Mouse (Mus musculus) CH12.LX (cell line): ENCODE measurements at regions not wholly inside any gene's neighbourhood (a gene's known extent, or its start where the extent isn't known, plus 50 kb on each side); places are given as distances from the start of the nearest gene placed in this dataset.

ENCODE experiments used
- DNase-seq: peaks from one replicate; pipeline ENCODE4 v3.0.0-alpha.2; 2013; ENCODE audit errors: extremely low read depth
- H3K27ac ChIP-seq: 2 replicates; pipeline ENCODE4 v1.5.1; 2012; ENCODE audit warnings: low read depth, mild to moderate bottlenecking, control low read depth, moderate library complexity; ENCODE audit not compliant: insufficient read depth
- H3K27me3 ChIP-seq: replicated peaks from 2 replicates; pipeline ENCODE3; 2012; ENCODE audit warnings: inconsistent platforms
- H3K36me3 ChIP-seq, 2 experiments: replicated peaks in 1 of 2; 2 replicates each; pipeline versions ENCODE3 to v1.6.1; 2012; ENCODE audit warnings: inconsistent platforms in 1 of 2, low read length in 1 of 2, mild to moderate bottlenecking in 1 of 2, mixed read lengths in 1 of 2, moderate library complexity in 1 of 2; ENCODE audit not compliant: control insufficient read depth in 1 of 2, insufficient read depth in 1 of 2
- H3K4me1 ChIP-seq, 2 experiments: 2 replicates each; pipeline ENCODE4 v1.6.1; 2012; ENCODE audit warnings: inconsistent platforms in 1 of 2, moderate library complexity in 1 of 2; ENCODE audit not compliant: insufficient read depth in 2 of 2, control insufficient read depth in 1 of 2
- H3K4me2 ChIP-seq: 2 replicates; pipeline ENCODE4 v1.6.1; 2012; ENCODE audit warnings: low read depth, mild to moderate bottlenecking, control low read depth; ENCODE audit not compliant: poor library complexity, insufficient read depth, severe bottlenecking
- H3K4me3 ChIP-seq, 3 experiments: fragments of 150-350 bp in 1 of 3; sonication (generic) in 1 of 3; replicated peaks in 1 of 3; 2 replicates each; pipeline versions ENCODE3 to v1.5.1; 2011 to 2012; ENCODE audit warnings: low read depth in 2 of 3, low read length in 2 of 3, mild to moderate bottlenecking in 2 of 3, moderate library complexity in 2 of 3, control low read depth in 1 of 3, improper control_type of control experiment in 1 of 3, inconsistent platforms in 1 of 3, mixed read lengths in 1 of 3; ENCODE audit not compliant: poor library complexity in 1 of 3
- H3K79me2 ChIP-seq: replicated peaks from 2 replicates; pipeline ENCODE4 v1.6.1; 2012; ENCODE audit warnings: mild to moderate bottlenecking, moderate library complexity; ENCODE audit not compliant: control insufficient read depth, poor library complexity, insufficient read depth, severe bottlenecking; ENCODE audit errors: extremely low read depth
- H3K9ac ChIP-seq: 2 replicates; pipeline ENCODE4 v1.6.1; 2012; ENCODE audit warnings: low read depth, mild to moderate bottlenecking, control low read depth, moderate library complexity; ENCODE audit not compliant: insufficient read depth
- H3K9me3 ChIP-seq: replicated peaks from 2 replicates; pipeline ENCODE3; 2012; ENCODE audit warnings: low read length, inconsistent platforms, mixed read lengths
- BHLHE40 ChIP-seq: IDR thresholded peaks from 2 replicates; pipeline ENCODE4 v1.6.1; 2011; ENCODE audit warnings: mild to moderate bottlenecking, low read depth, low read length, improper control_type of control experiment
- E2F4 ChIP-seq: IDR thresholded peaks from 2 replicates; pipeline ENCODE4 v1.6.1; 2011; ENCODE audit warnings: low read depth, low read length, improper control_type of control experiment; ENCODE audit not compliant: insufficient replicate concordance
- ETS1 ChIP-seq: conservative IDR thresholded peaks from 2 replicates; pipeline ENCODE4 v1.6.1; 2012; ENCODE audit warnings: low read depth, mild to moderate bottlenecking, inconsistent platforms, low read length, improper control_type of control experiment, moderate library complexity
- HCFC1 ChIP-seq: IDR thresholded peaks from 2 replicates; pipeline ENCODE4 v1.6.1; 2012; ENCODE audit warnings: low read depth, mild to moderate bottlenecking, inconsistent platforms, low read length, improper control_type of control experiment
- IRF4 ChIP-seq: IDR thresholded peaks from 2 replicates; pipeline ENCODE4 v1.6.1; 2014; ENCODE audit warnings: low read depth, mild to moderate bottlenecking, inconsistent platforms, low read length, improper control_type of control experiment
- JUN ChIP-seq: IDR thresholded peaks from 2 replicates; pipeline ENCODE4 v1.6.1; 2011; ENCODE audit warnings: low read depth, mild to moderate bottlenecking, low read length, improper control_type of control experiment, moderate library complexity; ENCODE audit not compliant: insufficient read depth
- KAT2A ChIP-seq: IDR thresholded peaks from 2 replicates; pipeline ENCODE4 v1.6.1; 2012; ENCODE audit warnings: low read length, improper control_type of control experiment, inconsistent platforms; ENCODE audit not compliant: insufficient replicate concordance
- MAZ ChIP-seq: IDR thresholded peaks from 2 replicates; pipeline ENCODE4 v1.6.1; 2012; ENCODE audit warnings: low read depth, mild to moderate bottlenecking, inconsistent platforms, low read length, improper control_type of control experiment, moderate library complexity
- MEF2A ChIP-seq: IDR thresholded peaks from 2 replicates; pipeline ENCODE4 v1.6.1; 2014; ENCODE audit warnings: low read depth, mild to moderate bottlenecking, inconsistent platforms, low read length, improper control_type of control experiment, borderline replicate concordance
- MXI1 ChIP-seq: IDR thresholded peaks from 2 replicates; pipeline ENCODE4 v1.6.1; 2011; ENCODE audit warnings: mild to moderate bottlenecking, low read depth, low read length, improper control_type of control experiment
- NRF1 ChIP-seq: IDR thresholded peaks from 2 replicates; pipeline ENCODE4 v1.6.1; 2014; ENCODE audit warnings: low read depth, mild to moderate bottlenecking, inconsistent platforms, low read length, improper control_type of control experiment, moderate library complexity
- PAX5 ChIP-seq: IDR thresholded peaks from 2 replicates; pipeline ENCODE4 v1.6.1; 2012; ENCODE audit warnings: low read length, inconsistent platforms, mixed read lengths
- RAD21 ChIP-seq: IDR thresholded peaks from 2 replicates; pipeline ENCODE4 v1.6.1; 2011; ENCODE audit warnings: low read depth, mild to moderate bottlenecking, low read length, improper control_type of control experiment, moderate library complexity
- SIN3A ChIP-seq: IDR thresholded peaks from 2 replicates; pipeline ENCODE4 v1.6.1; 2012; ENCODE audit warnings: low read length, improper control_type of control experiment, inconsistent platforms
- TBP ChIP-seq: conservative IDR thresholded peaks from 2 replicates; pipeline ENCODE4 v1.6.1; 2011; ENCODE audit warnings: low read depth, low read length, improper control_type of control experiment
- TCF12 ChIP-seq: IDR thresholded peaks from 2 replicates; pipeline ENCODE4 v1.6.1; 2014; ENCODE audit warnings: low read depth, mild to moderate bottlenecking, inconsistent platforms, low read length, improper control_type of control experiment
- UBTF ChIP-seq: IDR thresholded peaks from 2 replicates; pipeline ENCODE4 v1.6.1; 2012; ENCODE audit warnings: low read depth, mild to moderate bottlenecking, inconsistent platforms, low read length, improper control_type of control experiment, moderate library complexity
- USF1 ChIP-seq: IDR thresholded peaks from 2 replicates; pipeline ENCODE4 v1.6.1; 2014; ENCODE audit warnings: low read depth, mild to moderate bottlenecking, inconsistent platforms, low read length, improper control_type of control experiment
- USF2 ChIP-seq: conservative IDR thresholded peaks from 2 replicates; pipeline ENCODE4 v1.6.1; 2011; ENCODE audit warnings: low read depth, low read length, improper control_type of control experiment
- ZKSCAN1 ChIP-seq: IDR thresholded peaks from 2 replicates; pipeline ENCODE4 v1.6.1; 2012; ENCODE audit warnings: low read depth, inconsistent platforms, low read length, improper control_type of control experiment, borderline replicate concordance
- ZMIZ1 ChIP-seq: IDR thresholded peaks from 2 replicates; pipeline ENCODE4 v1.6.1; 2012; ENCODE audit warnings: low read depth, mild to moderate bottlenecking, inconsistent platforms, low read length, improper control_type of control experiment
- dilution Hi-C: fragments of 300-500 bp; cut with MboI; formaldehyde crosslinking; loops from 2 replicates; pipeline ENCODE4 v1.14.3; 2020; ENCODE audit warnings: low sequenced_read_pairs; ENCODE audit not compliant: extremely low pct_unique_long_range_greater_than_20kb, extremely low pct_ligation_motif_present
- in situ Hi-C: fragments of 300-500 bp; cut with MboI; formaldehyde crosslinking; loops from 3 replicates; pipeline ENCODE4 v1.14.3; 2019; ENCODE audit warnings: low sequenced_read_pairs, low pct_ligation_motif_present, low pct_unique_long_range_greater_than_20kb, mixed read lengths

GRCm38 (mm10) chr10:19522198-19522597, 69.6 kb upstream of the Ifngr1 start:
- dilution Hi-C loops: no loop called here
- H3K36me3 ChIP-seq: no peaks in the 10 kb centered on the region
- H3K4me2 ChIP-seq: no peak overlapping the region
- in situ Hi-C loops: loop anchor here (10.0 kb wide), 1 partner anchor 153 kb away; no protein-coding TSS in a partner anchor
- H3K9ac ChIP-seq: no peak overlapping the region
- no peaks in the 10 kb centered on the region for H3K79me2 ChIP-seq
- H3K27ac ChIP-seq: no peak overlapping the region
- H3K4me3 ChIP-seq: no peak overlapping the region
- DNase-seq: no peak
- H3K4me1 ChIP-seq: no peaks in the 10 kb centered on the region
- no peaks in the 10 kb centered on the region for H3K27me3 ChIP-seq
- no peaks in the 10 kb centered on the region for H3K9me3 ChIP-seq
- TF ChIP-seq ETS1 (no peak), MAZ (no peak), NRF1 (no peak), TCF12 (no peak), KAT2A (no peak), PAX5 (no peak), USF1 (no peak), BHLHE40 (no peak), UBTF (no peak), TBP (no peak), ZMIZ1 (no peak), MXI1 (no peak), RAD21 (no peak), IRF4 (no peak), HCFC1 (no peak), JUN (no peak), E2F4 (no peak), MEF2A (no peak), ZKSCAN1 (no peak), USF2 (no peak)

- TF ChIP-seq SIN3A: no peak
- TF ChIP-seq RAD21: no peak
- TF ChIP-seq TBP: no peak
- no peak for TF ChIP-seq TCF12
- TF ChIP-seq, all 38 proteins: peak for 0
- Histone ChIP-seq H3K4me3 (no peak overlapping the region), H3K36me3 (no peaks in the 10 kb centered on the region)
These were observed 65.8 kb upstream of the Ifngr1 start for GRCm38 (mm10) chr10:19525939-19526338.

More at GRCm38 (mm10) chr10:19525939-19526338, 65.8 kb upstream of the Ifngr1 start:
- H3K9me3 ChIP-seq: no peaks in the 10 kb centered on the region
- in situ Hi-C loops: loop anchor here (10.0 kb wide), 1 partner anchor 149 kb away; no protein-coding TSS in a partner anchor
- peaks cover 2 to 14% of the 10 kb centered on the region in 2 experiments; a peak in 2 of 4 replicates for H3K4me1 ChIP-seq
- dilution Hi-C loops: no loop called here
- no peaks in the 10 kb centered on the region for H3K27me3 ChIP-seq
- no peak overlapping the region for H3K27ac ChIP-seq
- no peaks in the 10 kb centered on the region for H3K79me2 ChIP-seq
- no peak overlapping the region for H3K4me2 ChIP-seq
- H3K9ac ChIP-seq: no peak overlapping the region
- no peak for DNase-seq
